Mouse (Mus musculus) kidney, postnatal 0 days (tissue): Measurements from ENCODE around the gene Tdrd6. TPM values are rescaled to one million over a fixed set of nuclear protein-coding genes. Genes with fewer than 3 reads are reported as not detected.
A peak's percentile ranks its signal among the peaks of the same experiment; 100 is the strongest.

ENCODE experiments used
- ATAC-seq: fragments of 200-750 bp; cut with Nextera tagmentation; replicated peaks from 2 replicates; pipeline ENCODE4 v1.8.0; 2017; ENCODE audit warnings: low read depth, moderate number of reproducible peaks, moderate TSS enrichment, moderate library complexity; ENCODE audit not compliant: low FRiP score
- DNase-seq: peaks from one replicate; pipeline ENCODE4 v3.0.0-alpha.2; 2016; ENCODE audit warnings: low spot score
- H3K27ac ChIP-seq: fragments of 300-500 bp; sonication (generic); 2 replicates; pipeline ENCODE4 v1.5.1; 2014; ENCODE audit warnings: mild to moderate bottlenecking
- H3K27me3 ChIP-seq: fragments of 300-500 bp; sonication (generic); 2 replicates; pipeline ENCODE4 v1.6.1; 2014; ENCODE audit warnings: low read length, mixed read lengths; ENCODE audit not compliant: insufficient read depth
- H3K36me3 ChIP-seq: fragments of 300-500 bp; sonication (generic); 2 replicates; pipeline ENCODE4 v1.6.1; 2014; ENCODE audit warnings: low read length, mixed read lengths; ENCODE audit not compliant: insufficient read depth
- H3K4me1 ChIP-seq: fragments of 300-500 bp; sonication (generic); replicated peaks from 2 replicates; pipeline ENCODE4 v1.6.1; 2014; ENCODE audit warnings: antibody characterized with exemption, low read length, mixed read lengths; ENCODE audit not compliant: insufficient read depth
- H3K4me2 ChIP-seq: fragments of 300-500 bp; sonication (generic); 2 replicates; pipeline ENCODE4 v1.6.1; 2014; ENCODE audit warnings: mild to moderate bottlenecking, low read length, moderate library complexity, mixed read lengths
- H3K4me3 ChIP-seq: fragments of 300-500 bp; sonication (generic); replicated peaks from 2 replicates; pipeline ENCODE4 v1.5.1; 2014; ENCODE audit warnings: low read depth, low read length
- H3K9ac ChIP-seq: fragments of 300-500 bp; sonication (generic); 2 replicates; pipeline ENCODE4 v1.6.1; 2014; ENCODE audit warnings: low read depth, low read length
- H3K9me3 ChIP-seq: fragments of 300-500 bp; sonication (generic); replicated peaks from 2 replicates; pipeline ENCODE4 v1.6.1; 2016; ENCODE audit warnings: low read length, inconsistent platforms, mixed read lengths
- CTCF ChIP-seq: IDR thresholded peaks from 2 replicates; pipeline ENCODE4 v1.5.1; 2016; ENCODE audit warnings: antibody characterized with exemption, low read depth, mild to moderate bottlenecking, moderate library complexity
- WGBS: fragments of 180-500 bp; shearing (Covaris S2); extraction: QIAGEN DNeasy Blood & Tissue Kit; methylation state at CpG from one replicate; pipeline ENCODE4 v1.1.7; 2014; 5-methylcytosine and 5-hydroxymethylcytosine counted together
- polyA plus RNA-seq: library from polyadenylated mRNA; unstranded; fragments of >200 nt; fragmentation: Nextera tagmentation; extraction: Ambion mirVana; gene quantifications from 2 replicates; pipeline ENCODE4 v1.2.1, GENCODE M21; 2015

The Tdrd6 gene
- polyA plus RNA-seq, 1 experiment from 2014 or later, result 0.58 TPM

DNA sequence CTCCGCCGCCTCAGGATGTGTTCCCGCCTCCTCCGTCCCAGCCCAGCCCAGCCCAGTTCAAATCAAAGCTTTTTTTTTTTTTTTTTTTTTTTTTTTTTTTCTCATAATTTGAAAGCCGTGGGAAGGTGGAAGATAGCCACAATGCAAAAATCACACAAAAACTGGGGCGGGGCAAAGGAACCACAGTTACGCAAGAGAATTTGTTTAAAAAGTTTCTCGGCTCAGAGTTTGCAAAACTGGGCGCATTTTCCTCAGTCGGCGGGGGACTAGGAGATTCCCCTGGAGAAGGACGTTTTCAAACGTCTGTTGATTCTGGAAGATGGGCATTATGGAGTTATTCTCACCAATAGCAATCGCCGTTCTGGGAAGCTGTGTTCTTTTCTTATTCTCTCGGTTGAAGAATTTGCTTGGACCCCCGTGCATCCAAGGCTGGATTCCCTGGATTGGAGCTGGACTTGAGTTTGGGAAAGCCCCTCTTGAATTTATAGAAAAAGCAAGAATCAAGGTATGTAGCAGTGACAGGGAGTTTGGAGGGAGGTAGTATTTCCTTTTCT lies 37.3 kb upstream of the Tdrd6 start, which contains the start of gene Cyp39a1:
Cyp39a1 (plus strand) TSS at position 136 of the 554 bp plus-strand sequence.
- 0 out of 2 replicates have a peak, but pooled peaks cover 7% of the 10 kb centered on the region for H3K4me1 ChIP-seq
- peak within 1 kb of the TSS; percentile 99 for H3K4me2 ChIP-seq
- ATAC-seq, result no peak
- no peaks in the 10 kb centered on the region for H3K27me3 ChIP-seq
- peak within 1 kb of the TSS; percentile 48; the same call in 1 of the 2 replicates for H3K27ac ChIP-seq
- H3K9me3 ChIP-seq, result no peaks in the 10 kb centered on the region
- DNase-seq, result no peak
- under 1% methylated on average over 17 of the region's 17 CpGs for WGBS
- H3K36me3 ChIP-seq, result no peaks in the 10 kb centered on the region
- peak within 1 kb of the TSS; percentile 77 for H3K4me3 ChIP-seq
- TF ChIP-seq CTCF, result no peak
- peak within 1 kb of the TSS; percentile 66 for H3K9ac ChIP-seq

DNA sequence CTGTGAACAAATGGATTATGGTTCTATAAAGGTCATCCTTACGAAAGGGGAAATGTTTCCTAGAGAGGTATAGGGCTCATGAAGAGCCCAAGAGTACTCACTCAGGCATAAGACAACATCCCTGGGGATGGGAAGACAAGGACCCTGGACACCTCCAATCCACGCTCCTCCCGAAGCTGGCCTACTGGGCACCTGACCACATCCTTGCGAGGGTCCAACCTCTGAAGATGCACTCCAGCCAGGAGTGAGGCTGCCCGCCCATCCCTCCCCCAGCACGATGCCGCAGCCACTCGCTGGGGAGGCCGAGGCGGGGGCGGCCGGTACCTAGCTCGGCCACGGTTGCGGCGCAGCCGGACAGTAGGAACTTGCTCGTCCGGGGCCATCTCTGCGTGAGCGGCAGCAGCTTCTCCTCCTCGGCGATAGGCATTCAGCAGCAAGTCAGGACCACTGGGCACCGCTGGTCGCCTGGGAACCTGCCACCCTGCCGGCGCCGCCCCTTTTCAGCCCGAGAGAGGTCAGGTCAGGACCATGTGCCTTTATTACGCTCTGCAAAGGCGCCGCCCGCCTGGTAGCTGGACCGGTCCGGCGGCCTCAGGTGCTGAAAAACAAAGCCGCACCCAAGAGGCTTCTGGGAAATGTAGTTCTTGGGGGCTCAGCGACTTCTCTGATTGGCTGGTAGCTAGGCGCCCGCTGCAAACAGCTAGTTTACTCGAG lies 36.6 kb upstream of the Tdrd6 start, which contains the start of gene Slc25a27:
Slc25a27 (minus strand) TSS at position 639 of the 714 bp plus-strand sequence.
- Histone ChIP-seq H3K36me3 (no peaks in the 10 kb centered on the region), H3K27ac (peak within 1 kb of the TSS; percentile 48; the same call in 1 of the 2 replicates), H3K4me3 (peak within 1 kb of the TSS; percentile 77), H3K9ac (peak within 1 kb of the TSS; percentile 66), H3K27me3 (no peaks in the 10 kb centered on the region), H3K4me2 (peak within 1 kb of the TSS; percentile 99), H3K4me1 (0 out of 2 replicates have a peak, but pooled peaks cover 7% of the 10 kb centered on the region), H3K9me3 (no peaks in the 10 kb centered on the region)
- TF ChIP-seq CTCF, result no peak
- ATAC-seq, result peak; percentile 98
- WGBS, result 1% methylated on average over 41 of the region's 41 CpGs
- DNase-seq, result peak; percentile 98

DNA sequence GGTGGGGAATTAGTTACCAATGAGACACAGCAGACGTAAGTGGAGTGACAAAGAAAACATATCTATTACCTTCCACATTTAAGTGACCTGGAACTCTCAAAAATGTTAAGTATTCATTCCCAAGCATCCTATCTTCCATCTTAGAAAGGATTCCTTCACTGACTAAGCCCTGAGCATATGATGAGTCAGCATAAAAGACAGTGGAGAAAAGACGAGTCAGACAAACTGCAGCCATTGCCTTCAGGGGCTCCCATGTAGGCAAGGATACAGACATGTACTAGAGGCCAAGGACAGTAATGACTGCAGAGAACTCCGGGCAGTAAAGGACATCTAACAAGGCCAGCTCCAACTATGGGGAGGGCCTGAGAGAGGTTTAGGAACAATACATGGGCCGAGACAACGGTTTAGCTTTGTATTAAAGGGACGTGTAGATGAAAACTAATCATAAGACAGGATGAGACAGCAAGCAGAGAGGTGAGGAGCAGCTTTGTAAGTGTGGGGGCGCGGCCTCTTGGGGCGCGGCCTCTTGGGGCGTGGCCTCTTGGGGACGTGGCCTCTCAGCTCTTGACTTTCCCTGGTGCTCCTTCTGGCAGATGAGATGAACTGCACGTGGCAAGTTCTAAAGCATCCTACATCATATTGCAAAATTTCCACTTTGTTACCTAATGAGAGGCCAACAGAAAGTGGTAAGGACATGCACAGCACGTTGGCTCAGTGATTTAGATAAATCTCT lies 21.4 kb upstream of the Tdrd6 start:
- H3K4me3 ChIP-seq, result no peak overlapping the region
- WGBS, result 72% methylated on average over 14 of the region's 14 CpGs
- H3K27me3 ChIP-seq, result no peaks in the 10 kb centered on the region
- no peaks in the 10 kb centered on the region for H3K4me1 ChIP-seq
- H3K27ac ChIP-seq, result no peak overlapping the region
- no peak overlapping the region for H3K9ac ChIP-seq
- ATAC-seq (no peak), DNase-seq (no peak)
- H3K36me3 ChIP-seq, result 0 out of 2 replicates have a peak, but pooled peaks cover 4% of the 10 kb centered on the region
- H3K9me3 ChIP-seq, result no peaks in the 10 kb centered on the region
- no peak overlapping the region for H3K4me2 ChIP-seq
- TF ChIP-seq CTCF, result no peak

DNA sequence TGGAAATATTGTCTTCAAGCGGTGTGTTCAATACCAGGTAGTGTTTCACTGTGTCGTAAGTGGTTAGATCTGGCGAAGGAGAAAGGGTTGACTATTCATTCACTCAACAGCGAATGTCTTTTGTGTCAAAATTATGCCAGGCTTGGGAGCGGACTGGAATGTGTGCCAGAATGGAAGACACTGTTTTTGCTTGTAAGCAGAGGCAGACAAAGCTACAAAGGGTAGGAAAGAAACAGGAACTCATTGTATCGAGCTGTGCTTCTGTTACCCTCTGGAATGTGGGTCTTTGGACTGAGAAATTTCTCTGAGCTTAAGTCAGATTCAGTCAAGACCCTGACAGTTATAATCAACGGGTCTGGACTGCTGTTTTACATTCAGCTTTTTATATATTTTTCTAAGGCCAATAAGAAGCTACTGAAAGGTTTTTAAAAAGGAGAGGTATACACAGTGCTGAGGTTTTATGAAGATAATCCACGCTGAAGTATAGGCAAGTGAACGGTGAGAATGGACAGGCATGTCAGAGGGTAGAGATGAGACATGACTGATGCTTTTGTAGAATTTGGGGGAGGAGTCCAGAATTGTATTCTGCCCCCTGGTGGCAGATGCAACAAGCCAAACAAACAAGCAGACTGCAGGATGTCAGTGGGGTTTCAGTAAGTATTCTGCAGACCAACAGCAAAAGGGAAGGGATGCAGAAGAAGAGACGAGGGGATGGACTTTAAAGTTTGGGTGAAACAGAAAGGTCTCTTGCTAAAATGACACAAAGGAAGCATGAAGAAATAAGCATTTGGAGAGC lies 19.7 kb upstream of the Tdrd6 start:
- no peaks in the 10 kb centered on the region for H3K27me3 ChIP-seq
- H3K9me3 ChIP-seq, result no peaks in the 10 kb centered on the region
- no peak for DNase-seq
- no peak overlapping the region for H3K4me2 ChIP-seq
- H3K4me3 ChIP-seq, result no peak overlapping the region
- H3K4me1 ChIP-seq, result no peaks in the 10 kb centered on the region
- no peak overlapping the region for H3K9ac ChIP-seq
- 92% methylated on average over 10 of the region's 10 CpGs for WGBS
- no peak for ATAC-seq
- peak; percentile 60 for TF ChIP-seq CTCF
- H3K36me3 ChIP-seq, result peaks cover 7% of the 10 kb centered on the region; the same call in 1 of the 2 replicates
- no peak overlapping the region for H3K27ac ChIP-seq

DNA sequence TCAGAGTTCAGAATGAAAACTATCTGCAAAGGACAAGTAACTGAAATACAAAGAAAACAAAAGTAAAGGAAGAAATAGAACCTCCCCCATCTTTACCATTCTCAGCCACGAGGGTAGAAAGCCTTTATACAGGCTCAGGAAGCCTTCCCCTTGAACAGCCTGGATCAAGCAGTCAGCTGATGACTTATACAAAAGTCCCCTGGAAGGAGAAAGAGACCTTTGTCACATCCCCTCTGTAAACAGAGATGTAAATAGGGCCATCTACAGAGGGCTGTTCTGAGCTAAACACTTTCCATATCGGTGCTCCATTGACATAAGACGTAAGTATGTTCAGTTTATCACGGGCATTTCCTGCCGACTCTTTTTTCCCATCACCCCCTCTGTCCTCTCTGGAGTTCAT lies 16.8 kb upstream of the Tdrd6 start:
- H3K4me3 ChIP-seq, result no peak overlapping the region
- H3K27me3 ChIP-seq, result no peaks in the 10 kb centered on the region
- H3K4me2 ChIP-seq, result no peak overlapping the region
- no peaks in the 10 kb centered on the region for H3K9me3 ChIP-seq
- WGBS, result 57% methylated on average over 5 of the region's 5 CpGs
- DNase-seq (peak; percentile 10), ATAC-seq (no peak)
- peaks cover 7% of the 10 kb centered on the region; the same call in 1 of the 2 replicates for H3K36me3 ChIP-seq
- H3K4me1 ChIP-seq, result no peaks in the 10 kb centered on the region
- H3K9ac ChIP-seq, result no peak overlapping the region
- TF ChIP-seq CTCF, result no peak
- no peak overlapping the region for H3K27ac ChIP-seq
